Mouse (Mus musculus) spleen, adult 18-20 months (tissue): Measurements from ENCODE around the gene BC067074.
"Not testable (repeated sequence)": the region's sequence is repeated elsewhere in the genome, so short reads cannot be mapped to it uniquely, and the experiment has no call there.

Experiments used
- DNase-seq, 2 experiments: peaks; one replicate each; pipeline ENCODE4 v3.0.0; 2022; ENCODE audit warnings: mixed read lengths in 2 of 2

Gene BC067074

DNA sequence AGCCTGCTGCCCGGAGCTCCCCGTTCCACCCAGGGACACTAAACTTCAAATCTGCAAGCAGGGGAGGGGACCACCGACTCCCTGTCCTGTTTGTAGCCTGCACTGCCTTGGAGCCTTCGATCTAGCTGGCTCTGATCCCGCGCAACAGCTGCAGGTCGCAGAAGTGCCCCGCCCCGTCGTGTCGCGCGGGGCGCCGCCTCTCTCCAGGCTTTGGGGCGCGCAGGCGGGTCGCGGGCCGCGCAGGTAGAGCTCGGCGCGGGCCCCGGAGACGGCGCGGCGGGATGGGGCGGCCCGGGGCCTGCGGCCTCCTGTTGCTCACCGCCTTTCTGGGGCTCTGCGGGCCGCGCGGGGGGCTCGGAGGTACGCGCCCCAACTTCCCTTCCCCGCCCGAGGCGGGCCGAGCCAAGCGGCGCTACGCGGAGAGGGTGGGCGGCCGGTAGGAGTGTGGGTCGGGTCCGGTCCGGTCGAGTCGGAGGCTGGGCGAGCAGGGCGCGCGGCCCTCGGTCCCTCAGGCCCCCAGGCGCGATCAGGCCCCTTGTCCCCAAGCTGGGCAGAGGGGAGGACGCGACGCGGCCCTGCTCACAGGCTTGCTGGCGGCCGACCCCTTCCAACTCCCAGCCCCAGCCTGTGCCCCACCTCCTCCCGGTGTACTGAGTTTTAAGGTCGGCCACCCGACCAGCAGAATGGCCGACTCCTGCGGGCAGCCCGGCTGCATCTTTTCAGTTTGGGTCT is at the start of gene BC067074:
Gene BC067074, plus strand, starts transcription at position 185 of the 732 bp plus-strand sequence.
- DNase-seq, result no peak

DNA sequence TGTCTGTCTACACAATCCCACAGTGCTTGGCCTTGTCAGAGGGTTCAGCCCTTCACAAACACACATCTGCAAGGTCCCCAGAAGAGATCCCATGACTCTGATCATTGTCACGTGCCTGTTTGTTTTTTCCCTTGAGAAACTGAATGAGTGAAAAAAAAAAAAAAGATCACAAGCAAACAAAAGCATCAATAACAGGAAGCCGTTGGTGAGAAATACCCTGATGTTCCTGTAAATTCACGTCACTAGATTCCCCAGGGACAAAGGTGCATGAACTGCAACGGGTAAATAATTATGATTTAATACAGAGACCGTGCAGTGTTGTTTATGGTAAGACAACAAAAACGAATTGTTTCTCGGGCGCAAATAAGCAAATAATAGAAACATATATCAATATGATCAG is 47.9 kb upstream of the BC067074 start:
- DNase-seq, result no peak

DNA sequence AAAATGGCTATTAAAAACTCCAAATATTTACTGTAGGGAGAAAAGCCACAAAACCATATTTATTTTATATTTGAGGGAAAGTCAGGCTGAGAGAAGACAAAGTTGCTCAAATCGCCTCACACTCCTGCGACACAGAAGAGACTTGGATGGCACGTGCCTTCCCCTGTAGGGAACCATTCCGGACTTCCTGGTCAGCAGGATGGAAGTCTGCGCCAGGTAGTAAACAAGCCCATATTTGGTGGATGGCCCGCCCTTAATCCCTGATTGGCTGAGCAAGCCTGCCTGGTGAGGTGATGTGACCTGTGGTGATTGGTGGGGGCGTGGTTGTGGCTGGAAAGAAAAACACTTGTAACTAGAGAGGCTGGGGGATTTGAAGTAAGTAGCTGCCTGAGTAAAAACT is 40.4 kb upstream of the BC067074 start:
- not testable (repeated sequence) for DNase-seq

DNA sequence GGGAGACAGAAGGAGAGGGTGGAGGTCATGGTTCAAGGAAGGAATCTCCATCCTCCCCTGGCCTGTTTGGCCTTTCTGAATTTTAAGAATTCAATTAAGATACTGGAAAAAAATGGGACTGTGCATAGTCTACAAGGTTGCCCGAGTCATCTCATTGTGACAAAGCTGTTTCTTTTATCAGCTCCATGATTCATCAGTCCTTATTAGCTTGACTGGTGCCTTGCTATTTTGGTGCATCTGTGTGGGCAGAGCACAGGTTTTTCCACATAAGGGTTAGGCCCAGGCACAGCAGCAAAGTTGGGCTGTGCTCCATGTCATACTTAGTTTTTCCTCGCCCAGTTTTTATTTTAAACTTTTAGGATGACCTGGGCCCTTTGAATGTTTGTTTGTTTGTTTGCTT is 36.2 kb upstream of the BC067074 start:
- no peak for DNase-seq

DNA sequence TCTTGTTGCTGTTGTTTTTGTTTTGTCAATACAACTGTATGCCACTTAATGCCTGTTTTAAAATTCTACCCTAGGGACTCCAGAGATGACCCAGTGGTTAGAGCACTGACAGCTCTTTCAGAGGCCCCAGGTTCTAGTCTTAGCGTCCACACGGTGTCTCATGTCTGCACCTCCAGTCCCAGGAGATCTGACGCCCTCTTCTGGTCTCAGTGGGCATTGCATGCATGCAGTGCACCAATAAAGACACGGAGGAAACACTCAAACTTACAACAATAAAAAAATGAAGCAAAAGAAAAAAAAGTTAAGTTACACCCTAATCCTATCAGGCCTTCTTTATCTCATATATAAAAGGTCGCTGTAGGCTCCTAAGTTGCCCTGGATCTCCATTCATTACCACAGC is 35.8 kb upstream of the BC067074 start:
- DNase-seq, result no peak

DNA sequence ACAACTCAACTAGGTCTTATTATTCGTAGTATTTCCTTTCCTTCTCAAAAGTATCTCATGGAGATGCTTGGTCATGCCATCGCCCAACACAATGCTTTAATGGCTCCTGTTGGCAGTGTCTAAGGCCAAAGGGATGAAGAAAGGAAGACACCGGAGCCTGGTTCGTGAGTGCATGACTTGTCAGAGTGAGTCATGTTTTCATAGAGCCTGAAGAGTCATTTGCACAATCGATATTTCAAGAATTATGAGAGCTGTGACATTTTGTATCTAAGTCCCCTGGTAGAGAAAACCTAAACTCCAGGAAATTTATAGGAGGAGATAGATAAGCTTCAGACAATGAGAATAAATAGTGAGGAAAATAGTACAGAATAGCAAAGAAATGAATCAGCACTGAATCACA is 33.7 kb upstream of the BC067074 start:
- DNase-seq, result no peak

DNA sequence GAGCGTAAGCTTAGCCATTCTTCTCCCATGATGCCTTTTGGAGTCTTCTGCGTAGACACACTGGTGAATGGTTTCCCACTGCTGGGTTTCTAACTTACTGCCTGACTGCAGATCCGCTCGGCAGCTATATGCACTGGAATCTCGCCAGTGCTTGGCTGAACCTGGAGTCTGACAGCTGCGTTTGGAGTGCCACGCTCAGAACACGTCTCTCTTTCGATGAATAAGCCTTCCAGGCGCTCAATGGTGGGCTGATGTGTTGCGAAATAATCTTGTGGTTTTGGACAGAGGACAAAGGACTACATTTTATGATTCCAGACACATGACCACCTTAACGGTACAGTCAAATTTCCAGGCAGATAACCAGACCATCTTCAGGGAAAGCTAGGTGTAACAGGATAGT is 30.1 kb upstream of the BC067074 start:
- no peak for DNase-seq

DNA sequence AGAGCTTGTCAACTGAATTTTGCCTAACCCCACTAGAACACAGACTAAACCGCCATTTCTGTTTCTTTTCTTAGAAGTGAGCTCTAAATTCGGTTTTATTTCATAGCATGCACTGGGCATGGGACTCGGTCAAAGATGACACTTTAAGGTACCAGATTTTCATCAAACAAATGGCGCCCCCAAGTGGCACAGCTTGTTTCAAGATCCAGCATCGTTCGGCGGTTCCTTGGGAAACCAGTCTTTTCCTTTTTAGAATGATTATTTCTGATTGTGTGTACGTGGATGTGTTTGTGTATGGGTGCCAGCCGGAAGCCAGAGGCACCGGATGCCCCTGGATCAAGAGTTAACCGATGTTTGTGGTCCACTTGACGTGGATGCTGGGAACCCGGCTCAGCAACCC is 27.7 kb upstream of the BC067074 start:
- no peak for DNase-seq

DNA sequence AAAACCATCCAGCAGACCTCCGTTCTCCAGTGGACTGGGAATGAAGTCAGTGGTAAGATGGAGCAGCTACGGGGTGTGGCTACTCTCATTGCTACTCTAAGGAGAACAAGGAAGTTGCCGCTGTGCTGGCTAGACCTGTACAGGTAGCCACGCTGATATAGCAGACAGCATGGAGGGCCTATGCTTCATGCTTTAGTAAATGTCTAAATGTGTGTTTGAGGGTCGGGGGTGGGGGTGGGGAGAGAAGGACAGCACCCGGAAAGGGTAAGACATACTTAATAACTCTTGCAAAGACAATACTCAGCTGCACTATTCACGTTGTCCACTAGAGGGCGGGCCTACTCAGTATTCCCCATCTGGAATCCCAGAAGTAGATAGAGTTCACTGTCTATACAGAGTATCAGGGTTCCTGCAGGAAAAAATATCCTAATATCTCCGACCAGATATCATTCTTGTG is 26.4 kb upstream of the BC067074 start:
- DNase-seq, result peak; percentile 18 to 70

DNA sequence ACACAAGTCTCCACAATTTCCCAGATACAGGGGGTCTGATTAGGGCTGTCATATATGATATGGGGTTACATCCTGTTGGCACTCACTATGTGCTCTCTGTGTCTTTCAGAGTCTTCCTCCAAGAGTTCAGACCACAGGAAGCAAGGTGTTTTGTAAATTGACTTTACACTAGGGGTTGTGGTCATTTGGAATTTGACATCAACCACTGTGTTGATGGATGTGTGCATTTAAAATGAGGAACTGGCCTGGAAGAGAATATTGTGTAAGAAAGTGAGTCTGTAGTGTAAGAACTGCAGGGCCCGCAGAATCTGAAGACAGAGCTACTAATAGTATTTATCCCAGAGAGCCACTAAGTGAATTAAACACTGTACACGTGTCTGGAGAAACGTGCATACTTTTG is 25.8 kb upstream of the BC067074 start:
- DNase-seq, result no peak

DNA sequence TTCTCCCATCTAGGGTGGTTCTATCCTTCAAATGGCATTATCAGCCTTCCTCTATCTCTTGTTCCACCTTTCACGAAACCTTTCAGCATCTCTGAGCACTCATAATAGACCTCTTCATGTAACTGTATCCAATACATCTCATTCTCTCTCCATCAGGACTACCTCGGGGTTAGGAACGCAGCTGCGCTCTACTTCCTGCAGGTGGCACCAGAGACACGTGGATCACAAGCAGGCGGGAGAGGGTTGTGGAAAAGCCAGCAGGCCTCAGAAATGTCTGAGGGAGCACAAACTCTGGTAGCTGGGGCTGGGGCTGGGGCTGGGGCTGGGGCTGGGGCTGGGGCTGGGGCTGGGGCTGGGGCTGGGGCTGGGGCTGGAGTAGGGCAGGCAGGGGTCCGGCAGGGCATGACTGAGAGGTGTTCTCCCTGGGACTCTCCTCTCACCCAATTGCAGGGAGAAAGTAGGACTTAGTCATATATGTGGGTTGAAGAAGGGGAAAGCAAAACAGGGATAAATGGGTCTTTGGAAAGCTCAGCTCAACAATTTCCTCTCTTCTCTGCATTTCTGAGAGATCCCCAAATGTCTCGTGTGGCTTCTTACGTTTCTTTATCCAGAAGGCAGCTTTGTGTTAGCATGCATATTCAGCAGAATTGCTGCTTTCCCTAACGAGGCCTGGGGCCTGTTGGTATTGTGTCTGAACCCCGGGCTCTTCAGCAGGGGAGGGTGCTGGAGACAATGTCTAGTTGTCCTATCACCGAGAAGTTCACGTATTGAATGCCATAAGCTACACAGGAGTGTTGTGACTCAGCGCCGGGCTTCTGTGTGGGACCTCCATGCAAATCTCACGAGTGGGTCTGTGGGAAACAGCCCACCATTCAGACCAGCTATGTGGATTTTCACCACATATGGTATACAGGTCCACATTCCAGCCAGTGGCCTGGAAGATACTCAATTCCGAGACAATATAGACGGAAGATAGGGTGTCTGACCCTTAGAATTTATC is 22.9 kb upstream of the BC067074 start:
- DNase-seq, result peak; percentile 30 to 43

DNA sequence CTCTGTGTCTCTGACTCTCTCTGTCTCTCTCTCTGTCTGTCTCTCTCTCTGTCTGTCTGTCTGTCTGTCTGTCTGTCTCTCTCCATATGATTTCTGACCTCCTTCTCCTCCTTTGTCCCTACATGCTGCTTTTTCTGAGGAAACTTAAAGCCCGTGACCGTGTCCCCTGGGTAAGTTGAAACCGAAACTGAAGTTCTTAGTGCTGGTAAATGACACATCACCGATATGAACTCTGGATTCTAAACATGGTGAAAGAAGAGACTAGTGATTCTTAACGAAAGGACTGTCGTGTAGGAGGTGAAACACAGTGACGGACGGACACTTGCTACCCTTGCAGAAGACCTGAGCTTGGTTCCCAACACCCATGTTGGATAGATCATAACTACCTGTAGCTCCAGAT is 21.8 kb upstream of the BC067074 start:
- no peak for DNase-seq

DNA sequence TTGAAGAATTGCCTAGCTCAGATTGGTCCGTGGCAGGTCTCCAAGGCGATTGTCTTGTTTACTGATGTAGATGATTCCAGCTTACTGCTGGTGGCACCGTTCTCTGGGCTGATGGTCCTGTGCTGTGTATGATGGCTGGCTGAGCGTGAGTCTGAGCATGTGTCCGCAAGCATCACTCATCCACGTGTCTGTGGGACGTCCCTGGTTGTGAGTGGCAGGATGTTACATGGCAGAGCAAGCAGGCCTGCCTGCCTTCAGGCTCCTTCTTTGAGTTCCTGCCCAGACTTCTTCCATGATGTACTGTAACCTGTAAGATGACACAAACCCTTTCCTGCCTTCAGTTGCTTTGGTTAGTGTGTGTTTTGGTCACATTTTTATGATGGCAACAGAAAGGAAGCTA is 5.8 kb upstream of the BC067074 start:
- DNase-seq, result no peak

DNA sequence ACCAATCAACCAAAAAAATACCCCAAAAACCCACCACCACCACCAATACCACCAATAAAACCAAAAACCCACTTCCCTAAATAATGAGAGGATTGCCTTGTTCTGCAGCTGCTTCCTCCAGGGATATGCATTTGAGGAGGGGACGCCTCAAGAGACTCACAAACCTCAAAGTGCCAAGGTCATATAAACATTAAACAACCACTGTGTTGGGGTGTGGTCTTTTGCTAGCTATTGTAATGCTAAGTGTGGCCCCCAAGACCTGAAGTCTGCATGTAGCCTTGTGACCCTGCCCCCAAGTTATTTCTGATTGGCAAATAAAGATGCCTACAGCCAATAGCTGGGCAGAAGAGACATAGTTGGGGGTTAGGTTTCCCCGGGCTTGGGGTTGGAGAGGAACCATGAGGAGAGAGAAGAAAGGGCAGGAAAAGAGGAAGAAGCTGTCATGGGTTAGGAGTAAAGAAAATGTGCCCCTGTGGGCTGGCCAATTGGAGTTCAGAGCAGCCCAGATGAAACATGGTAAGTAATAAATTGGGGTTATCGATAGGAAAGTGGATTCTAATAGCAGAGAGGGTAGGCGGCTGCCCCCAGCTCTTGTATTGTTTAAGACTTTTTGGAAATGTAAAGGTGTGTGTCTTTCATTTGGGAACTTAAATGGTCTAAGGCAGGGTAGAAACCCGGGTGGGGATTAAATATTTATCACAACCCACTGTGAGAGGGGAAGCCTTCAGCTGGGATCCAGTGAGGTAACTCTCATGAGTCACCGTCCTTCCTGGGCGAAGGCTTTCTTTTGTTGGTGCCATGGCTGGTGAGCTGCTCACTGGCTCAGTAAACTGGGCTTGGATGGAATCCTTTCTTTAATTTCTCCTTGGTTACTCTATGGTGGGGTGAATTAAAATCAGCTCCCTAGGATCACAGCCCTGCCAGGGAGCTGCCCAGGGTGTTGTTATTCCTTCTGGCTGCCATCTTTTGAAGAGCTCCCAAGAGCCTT is 4.5 kb upstream of the BC067074 start:
- no peak for DNase-seq

DNA sequence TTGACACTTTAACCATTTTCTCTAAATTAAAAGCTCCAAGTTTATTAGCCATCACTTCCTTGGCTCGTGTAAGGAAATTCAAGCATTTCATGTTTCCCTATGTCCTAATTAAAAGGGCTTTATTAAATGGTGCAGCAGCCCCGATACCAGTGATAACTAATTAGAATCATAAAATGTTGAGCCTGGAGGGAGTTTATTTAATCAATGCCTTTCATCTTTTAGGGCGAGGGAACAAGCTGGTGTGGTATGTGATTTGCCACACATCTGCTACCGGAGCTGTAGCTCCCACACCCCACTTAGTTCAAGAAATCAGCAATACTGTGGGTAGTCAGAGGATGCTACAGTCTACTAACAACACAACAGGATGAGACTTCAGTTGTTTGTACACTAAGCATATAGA is 3.2 kb upstream of the BC067074 start:
- no peak for DNase-seq

DNA sequence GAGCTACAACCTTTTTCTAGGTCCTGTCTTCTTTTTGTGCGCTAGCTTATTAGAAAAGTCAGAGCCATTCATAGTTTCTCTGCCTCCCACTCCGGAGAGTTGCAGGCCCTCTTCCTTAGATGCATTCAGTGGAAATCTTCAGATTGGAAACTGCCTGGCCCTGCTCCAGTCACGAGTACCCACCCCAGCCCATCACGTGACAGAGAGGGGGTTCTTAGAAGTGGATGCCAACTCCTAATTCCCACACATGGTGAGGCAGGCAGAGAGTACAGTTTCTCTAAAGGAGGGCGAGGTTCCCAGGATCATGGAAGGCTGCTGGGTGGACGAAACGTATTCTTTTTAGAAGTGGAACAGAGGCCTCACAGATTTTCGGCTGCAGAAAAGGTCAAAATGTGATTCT is 958 bp upstream of the BC067074 start:
- no peak for DNase-seq

DNA sequence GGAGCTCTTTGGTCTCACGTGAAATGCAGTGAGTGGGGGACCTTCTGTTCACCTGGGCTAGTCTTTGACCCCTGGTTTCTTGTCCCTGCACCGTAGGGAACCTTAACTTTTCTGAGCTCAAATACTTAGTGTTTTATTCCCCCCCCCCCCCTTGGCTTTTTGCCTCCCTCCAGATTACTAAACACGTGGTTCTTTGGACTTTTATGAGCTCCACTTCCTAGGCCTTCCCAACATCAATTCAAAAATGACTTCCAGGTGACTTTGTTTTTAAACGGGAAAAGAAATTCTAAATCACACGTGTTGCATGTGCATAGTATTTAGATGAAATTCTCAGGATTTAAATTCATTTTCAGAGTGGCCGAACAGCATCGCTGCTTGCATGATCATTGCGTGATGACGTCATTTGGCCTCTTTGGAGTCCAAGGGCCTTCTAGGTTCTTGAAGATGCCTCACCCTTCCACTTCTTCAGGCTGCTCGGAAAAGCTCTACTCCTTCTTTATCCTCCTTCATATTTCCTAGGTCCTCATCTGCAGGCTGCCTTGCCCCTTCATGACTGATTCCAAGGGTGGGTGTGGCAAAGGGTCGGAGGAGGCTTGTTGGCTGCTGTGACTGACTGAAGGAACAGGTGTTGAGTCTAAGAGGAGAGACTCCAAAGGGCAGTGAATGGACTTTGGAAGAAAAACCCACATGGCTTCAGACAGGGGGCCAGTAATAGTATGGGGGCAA is 911 bp downstream of the BC067074 start:
- DNase-seq, result no peak

DNA sequence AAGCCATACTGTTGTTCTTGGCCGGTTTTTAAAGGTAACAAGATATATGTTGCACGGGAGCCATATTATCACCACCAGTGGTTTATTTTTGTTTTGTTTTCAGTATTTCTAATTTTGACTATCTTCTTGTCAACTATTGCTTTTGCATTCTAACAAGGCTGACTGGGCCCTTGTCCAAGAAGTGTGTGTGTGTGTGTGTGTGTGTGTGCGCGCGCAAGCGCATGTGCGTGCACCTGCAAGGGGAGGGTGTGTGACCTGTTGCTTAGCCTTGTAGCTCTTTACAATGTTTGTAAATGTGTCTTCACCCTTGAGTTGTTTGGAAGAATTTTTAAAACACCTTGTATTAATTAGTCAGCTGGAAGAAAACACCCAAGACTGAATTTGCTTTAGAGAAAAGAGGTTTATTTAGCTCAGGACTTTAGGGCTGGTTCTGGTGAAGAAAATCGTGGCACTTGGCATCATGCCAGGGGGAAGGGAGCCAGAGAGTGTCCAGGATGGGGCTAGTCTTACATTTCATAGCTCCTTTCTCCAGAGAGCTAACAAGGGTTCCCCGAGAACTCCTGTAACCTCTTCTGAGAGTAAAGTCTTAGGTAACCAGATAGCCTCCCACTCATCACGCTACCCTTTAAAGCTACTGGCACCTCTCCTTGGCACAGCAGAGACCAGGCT is 3.0 kb downstream of the BC067074 start:
- DNase-seq, result no peak

DNA sequence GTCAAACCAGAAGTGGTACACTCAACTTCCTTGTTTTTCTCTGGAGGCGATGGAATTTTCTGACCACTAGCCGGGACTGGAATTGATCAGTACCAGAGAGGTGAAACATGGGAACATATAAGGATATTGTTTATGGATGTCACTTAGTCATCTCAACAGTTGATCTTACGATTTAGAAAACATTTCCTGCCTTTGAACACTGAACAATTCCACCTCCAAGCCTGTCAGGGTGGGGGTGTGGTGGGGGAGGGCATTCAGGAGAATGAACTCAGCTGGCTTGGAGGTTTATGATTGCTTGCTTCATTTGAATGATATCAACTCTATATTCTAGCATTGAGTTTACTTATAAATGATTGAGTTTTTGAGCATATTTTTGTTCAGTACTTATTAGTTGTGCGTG is 13.6 kb downstream of the BC067074 start:
- DNase-seq, result no peak

DNA sequence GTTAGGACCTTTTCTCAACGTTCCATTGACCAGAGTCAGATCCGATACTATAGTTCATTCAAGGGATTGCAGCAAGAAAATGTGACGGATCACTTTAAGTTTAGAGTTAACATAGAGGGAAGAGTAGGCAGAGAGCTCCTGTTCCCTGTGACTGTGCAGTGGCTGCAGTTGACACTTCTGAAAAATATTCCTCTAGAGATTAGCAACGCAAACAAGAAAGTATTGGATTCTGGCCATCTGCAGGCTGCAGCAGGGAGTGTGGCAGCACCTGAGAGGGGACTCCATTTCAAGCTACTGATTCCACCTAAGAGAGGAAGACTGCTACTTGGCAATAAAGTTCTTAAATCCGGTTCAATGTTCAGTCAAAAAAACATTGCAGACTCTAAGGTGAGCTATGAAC is 26.6 kb downstream of the BC067074 start:
- DNase-seq, result no peak

DNA sequence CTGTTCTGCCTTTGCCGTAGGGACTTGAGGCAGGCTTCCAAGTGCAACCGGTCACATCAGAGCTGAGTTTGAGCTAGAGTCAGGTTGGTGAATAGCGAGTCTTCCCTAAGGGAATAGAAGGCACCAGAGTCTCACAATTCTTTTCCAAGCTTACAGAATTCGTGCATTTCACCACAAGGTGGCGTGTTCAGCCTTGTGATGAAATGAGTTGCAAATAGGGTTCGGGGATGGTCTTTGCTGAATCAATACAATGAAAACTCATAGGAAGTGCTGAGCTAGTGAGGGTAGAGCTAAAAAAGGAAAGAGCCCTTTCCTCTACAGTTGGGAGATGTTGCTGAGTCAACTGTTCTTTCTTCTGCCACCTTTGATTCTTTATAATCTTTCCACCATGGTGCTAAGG is 29.0 kb downstream of the BC067074 start:
- no peak for DNase-seq
